Mouse (Mus musculus) midbrain, embryonic 11.5 days (tissue): ENCODE data around the gene Lce6a. TPM values are rescaled to one million over a fixed set of nuclear protein-coding genes. Genes with fewer than 3 reads are reported as not detected.

Source experiments
- ATAC-seq: fragments of 200-750 bp; cut with Nextera tagmentation; 2 replicates; pipeline ENCODE4 v1.8.0; 2017; ENCODE audit warnings: moderate TSS enrichment, moderate library complexity; ENCODE audit not compliant: low FRiP score
- DNase-seq: peaks from one replicate; pipeline ENCODE4 v3.0.0; 2015; ENCODE audit warnings: low spot score; ENCODE audit errors: missing footprints
- H3K27ac ChIP-seq: fragments of 300-500 bp; sonication (generic); 2 replicates; pipeline ENCODE4 v1.5.1; 2014; ENCODE audit warnings: low read depth, low read length
- H3K27me3 ChIP-seq: fragments of 300-500 bp; sonication (generic); 2 replicates; pipeline ENCODE4 v1.6.1; 2014; ENCODE audit warnings: mild to moderate bottlenecking, low read length, moderate library complexity, mixed read lengths; ENCODE audit not compliant: control insufficient read depth, insufficient read depth
- H3K36me3 ChIP-seq: fragments of 300-500 bp; sonication (generic); 2 replicates; pipeline ENCODE4 v1.6.1; 2014; ENCODE audit warnings: mild to moderate bottlenecking, low read length, moderate library complexity, mixed read lengths; ENCODE audit not compliant: control insufficient read depth, insufficient read depth
- H3K4me1 ChIP-seq: fragments of 300-500 bp; sonication (generic); 2 replicates; pipeline ENCODE4 v1.6.1; 2014; ENCODE audit warnings: low read length; ENCODE audit not compliant: control insufficient read depth, insufficient read depth
- H3K4me2 ChIP-seq: fragments of 300-500 bp; sonication (generic); 2 replicates; pipeline ENCODE4 v1.6.1; 2014; ENCODE audit warnings: mild to moderate bottlenecking, moderate library complexity
- H3K4me3 ChIP-seq: fragments of 300-500 bp; sonication (generic); 2 replicates; pipeline ENCODE4 v1.5.1; 2014; ENCODE audit warnings: low read depth, low read length
- H3K9ac ChIP-seq: fragments of 300-500 bp; sonication (generic); 2 replicates; pipeline ENCODE4 v1.6.1; 2014; ENCODE audit warnings: low read length
- H3K9me3 ChIP-seq: fragments of 300-500 bp; sonication (generic); 2 replicates; pipeline ENCODE4 v1.6.1; 2016; ENCODE audit warnings: low read length; ENCODE audit not compliant: control insufficient read depth
- WGBS: fragments of 180-500 bp; shearing (Covaris S2); extraction: QIAGEN DNeasy Blood & Tissue Kit; methylation state at CpG from one replicate; pipeline ENCODE4 v1.1.7; 2014; 5-methylcytosine and 5-hydroxymethylcytosine counted together
- polyA plus RNA-seq: library from polyadenylated mRNA; unstranded; fragments of >200 nt; fragmentation: Nextera tagmentation; extraction: Ambion mirVana; gene quantifications from 2 replicates; pipeline ENCODE4 v1.2.1, GENCODE M21; 2014

The Lce6a gene
- polyA plus RNA-seq, 1 experiment from 2014 or later = not detected

DNA sequence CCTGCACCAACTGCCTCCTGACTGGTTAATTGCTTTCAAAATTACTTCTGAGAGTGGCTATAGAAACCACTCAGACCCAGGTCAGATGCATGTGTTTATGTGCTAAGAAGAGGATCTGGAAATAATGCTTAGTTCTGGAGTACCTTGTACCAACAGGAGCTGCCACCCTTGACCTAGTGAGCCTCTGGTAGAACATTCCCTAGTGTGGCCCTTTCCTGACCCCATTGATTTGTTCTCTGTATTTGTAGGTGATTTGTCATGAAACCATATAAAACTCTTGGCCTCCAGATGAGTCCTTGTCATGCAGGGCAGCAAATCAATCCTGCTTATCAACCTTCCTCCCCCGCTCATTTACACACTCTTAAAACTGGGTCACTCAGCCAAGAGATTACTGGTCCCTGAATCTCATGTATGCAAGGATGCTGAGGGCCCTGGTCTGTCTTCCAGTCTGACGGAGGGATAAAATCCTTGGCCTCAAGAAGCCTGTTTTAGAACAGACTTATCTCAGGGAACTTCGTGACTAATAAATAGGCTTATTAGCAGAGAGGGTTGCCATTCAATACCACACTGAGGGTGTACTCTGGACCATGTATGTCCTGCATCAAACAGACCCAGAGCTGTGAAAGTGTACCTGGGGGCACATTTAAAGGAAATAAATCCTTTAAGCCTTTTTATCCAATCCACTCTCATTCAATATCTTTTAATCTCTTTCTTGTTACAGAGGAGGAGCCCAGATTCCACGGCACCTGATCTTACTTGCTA is 42.6 kb downstream of the Lce6a start:
- Histone ChIP-seq H3K4me2 (no peak overlapping the region), H3K27ac (no peak overlapping the region), H3K4me1 (no peaks in the 10 kb centered on the region), H3K9me3 (no peaks in the 10 kb centered on the region), H3K27me3 (no peaks in the 10 kb centered on the region), H3K36me3 (no peaks in the 10 kb centered on the region), H3K9ac (no peak overlapping the region), H3K4me3 (no peak overlapping the region)
- ATAC-seq (peak; percentile 33; the same call in 1 of the 2 replicates), DNase-seq (no peak)
- 56% methylated on average over 4 of the region's 4 CpGs for WGBS

DNA sequence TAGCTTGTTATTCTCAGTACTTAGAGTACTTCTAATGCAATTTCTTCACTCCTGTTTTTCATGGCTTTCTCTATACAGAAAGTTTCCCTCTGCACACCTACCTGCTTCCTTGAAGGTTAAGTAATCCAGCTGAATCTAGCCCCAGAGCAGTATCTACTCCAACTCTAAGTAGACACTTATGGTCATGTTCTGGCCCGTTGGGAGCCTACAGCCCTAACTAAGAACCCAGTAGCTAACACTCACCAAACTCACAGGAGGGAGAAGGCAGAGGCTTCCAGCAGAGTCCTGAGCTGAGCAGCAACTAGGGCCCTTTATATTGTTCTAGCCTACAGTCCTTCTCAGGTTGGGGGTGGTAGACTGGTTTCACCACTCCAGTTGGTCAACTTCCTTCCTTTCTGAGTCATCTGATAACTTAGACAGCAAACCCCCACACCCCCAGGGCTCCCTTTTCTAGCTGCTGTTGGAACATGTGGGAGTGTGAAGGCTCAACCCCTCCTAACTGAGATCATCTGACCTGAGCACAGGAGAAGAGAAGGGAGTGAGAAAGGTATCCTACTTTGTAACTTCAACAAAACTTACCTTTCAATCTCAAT is 47.9 kb downstream of the Lce6a start, which contains the start of gene Ivl:
Gene Ivl, minus strand, starts transcription at position 287 of the 593 bp plus-strand sequence.
- ATAC-seq = no peak
- 68% methylated on average over 1 of the region's 1 CpGs for WGBS
- no peak within 1 kb of the TSS for H3K4me3 ChIP-seq

DNA sequence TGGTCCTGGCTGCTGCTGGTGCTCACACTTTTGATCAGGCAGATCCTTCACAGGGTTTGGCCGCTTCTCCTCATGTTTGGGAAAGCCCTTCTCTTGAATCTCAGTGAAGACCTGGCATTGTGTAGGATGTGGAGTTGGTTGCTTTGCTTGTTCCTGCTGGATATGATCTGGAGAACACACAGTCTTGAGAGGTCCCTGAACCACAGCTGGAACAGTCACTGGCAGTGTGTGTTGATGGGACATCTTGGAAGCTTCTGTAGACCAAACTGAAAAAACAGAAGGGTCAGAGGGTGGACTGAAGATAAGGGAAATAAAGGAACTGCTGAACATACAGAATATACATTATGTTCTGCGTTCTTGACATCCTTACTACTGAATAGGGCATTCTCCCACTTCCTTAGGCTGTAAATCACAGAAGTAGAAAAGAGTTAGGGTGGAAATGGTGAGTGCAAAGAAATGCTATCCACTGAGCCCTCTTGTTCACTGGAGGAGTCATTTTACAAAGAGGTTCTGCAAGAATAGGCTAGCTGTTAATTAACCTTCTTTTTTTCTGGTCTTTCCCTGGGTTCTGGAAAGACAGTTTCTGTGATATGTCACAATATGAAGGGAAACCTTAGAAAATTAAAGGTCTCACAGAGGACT is 48.8 kb downstream of the Lce6a start:
- Histone ChIP-seq H3K4me2 (no peak overlapping the region), H3K27ac (no peak overlapping the region), H3K9me3 (no peaks in the 10 kb centered on the region), H3K36me3 (no peaks in the 10 kb centered on the region), H3K4me1 (no peaks in the 10 kb centered on the region), H3K9ac (no peak overlapping the region), H3K4me3 (no peak overlapping the region), H3K27me3 (no peaks in the 10 kb centered on the region)
- DNase-seq (no peak), ATAC-seq (no peak)
- 85% methylated on average over 2 of the region's 2 CpGs for WGBS

More for the DNA sequence above, 47.9 kb downstream of the Lce6a start, which contains the start of gene Ivl:
- H3K36me3 ChIP-seq = no peaks in the 10 kb centered on the region
- H3K27me3 ChIP-seq = no peaks in the 10 kb centered on the region
- no peak within 1 kb of the TSS for H3K4me2 ChIP-seq
- no peak within 1 kb of the TSS for H3K27ac ChIP-seq
- H3K4me1 ChIP-seq = no peaks in the 10 kb centered on the region
- H3K9ac ChIP-seq = no peak within 1 kb of the TSS
- no peaks in the 10 kb centered on the region for H3K9me3 ChIP-seq
- DNase-seq = no peak

Other genes with a start within 250 kb of the Lce6a start
- gene Sprr2h, start 236.0 kb downstream of the Lce6a start, polyA plus RNA-seq = not detected in 2 replicates
- not detected in 2 replicates for gene Sprr2i, start 213.7 kb downstream of the Lce6a start, polyA plus RNA-seq
- gene Sprr2j-ps, start 203.6 kb downstream of the Lce6a start, polyA plus RNA-seq = not detected in 2 replicates
- 6.5 and 6.8 TPM in 2 replicates for gene Gm9774, start 192.2 kb downstream of the Lce6a start, polyA plus RNA-seq
- gene Sprr2k, start 189.1 kb downstream of the Lce6a start, polyA plus RNA-seq = not detected in 2 replicates
- gene Sprr1b, start 182.9 kb downstream of the Lce6a start, polyA plus RNA-seq = not detected in 2 replicates
- not detected in 2 replicates for gene Sprr3, start 162.9 kb downstream of the Lce6a start, polyA plus RNA-seq
- gene Sprr1a, start 135.8 kb downstream of the Lce6a start, polyA plus RNA-seq = not detected in 2 replicates
- gene Sprr4, start 121.2 kb downstream of the Lce6a start, polyA plus RNA-seq = not detected in 2 replicates
- not detected in 2 replicates for gene 2310046K23Rik, start 87.1 kb downstream of the Lce6a start, polyA plus RNA-seq
- gene Ivl, start 47.9 kb downstream of the Lce6a start, polyA plus RNA-seq = not detected in 2 replicates
- gene Smcp, start 32.7 kb downstream of the Lce6a start, polyA plus RNA-seq = not detected in 2 replicates
- gene 2210017I01Rik, start 14.2 kb downstream of the Lce6a start, polyA plus RNA-seq = not detected in 2 replicates
- not detected in 2 replicates for gene Lce1a1, start 26.6 kb upstream of the Lce6a start, polyA plus RNA-seq
- not detected in 2 replicates for gene Lce1b, start 35.3 kb upstream of the Lce6a start, polyA plus RNA-seq
- gene Lce1a2, start 48.7 kb upstream of the Lce6a start, polyA plus RNA-seq = not detected in 2 replicates
- not detected in 2 replicates for gene Lce1c, start 57.6 kb upstream of the Lce6a start, polyA plus RNA-seq
- not detected in 2 replicates for gene Lce1d, start 65.5 kb upstream of the Lce6a start, polyA plus RNA-seq
- not detected in 2 replicates for gene Lce1e, start 87.4 kb upstream of the Lce6a start, polyA plus RNA-seq
- gene Lce1f, start 98.7 kb upstream of the Lce6a start, polyA plus RNA-seq = not detected in 2 replicates
- gene Gm38119, start 117.4 kb upstream of the Lce6a start, polyA plus RNA-seq = not detected in 2 replicates
- not detected in 2 replicates for gene Lce1g, start 130.7 kb upstream of the Lce6a start, polyA plus RNA-seq
- not detected in 2 replicates for gene Lce1h, start 143.4 kb upstream of the Lce6a start, polyA plus RNA-seq
- gene Lce1i, start 157.2 kb upstream of the Lce6a start, polyA plus RNA-seq = not detected in 2 replicates
- not detected in 2 replicates for gene Lce1j, start 168.9 kb upstream of the Lce6a start, polyA plus RNA-seq
- gene Lce1k, start 186.2 kb upstream of the Lce6a start, polyA plus RNA-seq = not detected in 2 replicates
- gene Kprp, start 205.6 kb upstream of the Lce6a start, polyA plus RNA-seq = not detected in 2 replicates
- not detected in 2 replicates for gene Lce1l, start 229.6 kb upstream of the Lce6a start, polyA plus RNA-seq
- not detected in 2 replicates for gene 2310050C09Rik, start 248.6 kb upstream of the Lce6a start, polyA plus RNA-seq